16 mouse cellular contexts compared by ENCODE assay signal in the genomic region with DNA sequence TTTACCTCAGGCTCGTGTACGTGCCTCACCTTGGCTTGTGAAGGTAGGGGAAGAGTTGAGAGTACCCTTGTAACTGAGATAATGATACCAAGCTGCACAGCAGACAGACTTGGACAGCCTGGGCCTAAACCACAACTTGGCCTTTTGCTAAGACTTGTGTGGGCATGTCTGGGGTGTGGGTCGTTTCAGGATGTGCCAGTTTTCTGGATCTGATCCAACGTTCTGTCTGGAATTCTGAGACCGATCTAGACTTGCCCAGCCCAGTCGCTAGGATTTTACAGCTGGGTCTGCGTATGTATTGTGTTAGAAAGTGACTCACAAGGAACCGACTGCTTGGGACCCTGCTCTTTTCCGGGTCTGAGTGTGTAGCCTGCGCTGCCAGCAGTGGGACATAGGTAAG. TPM values are rescaled to one million over a fixed set of nuclear protein-coding genes. Genes with fewer than 3 reads are reported as not detected.
DNase-seq lines count a peak whose midpoint lies in the region; ATAC-seq and TF ChIP-seq lines count a peak whose summit lies in the region.
"Had no signal": no experiment of that assay in that cellular context is flagged by ENCODE, and none has a peak within 500 bp of the region (broad histone marks: within the 10 kb centered on the region; RNA-seq: fewer than 3 reads in every experiment).

No protein-coding gene starts in this region.

- peaks cover 5% of the 10 kb centered on the region; the same call in 1 of the 2 replicates for H3K4me1 ChIP-seq in embryonic facial prominence, embryonic 14.5 days (ENCODE audit: control insufficient read depth, insufficient read depth, low read length)
- H3K4me1 ChIP-seq in olfactory bulb, adult 2 months (ENCODE audit: control insufficient read depth, insufficient read depth, low read length) = peaks cover 27% of the 10 kb centered on the region

- ATAC-seq in embryonic facial prominence, embryonic 14.5 days (ENCODE audit: low read depth) = peak; percentile 58

- H3K27ac ChIP-seq in layer of hippocampus, adult 2 months = peak overlapping the region; percentile 3; the same call in 1 of the 2 replicates
- peak overlapping the region; percentile 30; the same call in 1 of the 2 replicates for H3K27ac ChIP-seq in embryonic facial prominence, embryonic 14.5 days (replicated peaks; ENCODE audit: low read depth, low read length)
- peak overlapping the region; percentile 34; the same call in 1 of the 2 replicates for H3K27ac ChIP-seq in olfactory bulb, adult 2 months (ENCODE audit: insufficient read depth, low read depth, low read length)
- H3K27ac ChIP-seq: hindbrain, embryonic 10.5 days; liver, embryonic 15.5 days had no signal

- no peak overlapping the region for H3K4me2 ChIP-seq in embryonic facial prominence, embryonic 14.5 days (ENCODE audit: low read depth, low read length)
- H3K4me2 ChIP-seq: liver, embryonic 15.5 days had no signal

- DNase-seq in layer of hippocampus, adult 2 months (ENCODE audit: low spot score in 2 of 2) = no peak
- no peak for DNase-seq in layer of hippocampus, adult 9-10 months (ENCODE audit: low spot score)
- DNase-seq in R1 (ENCODE audit: low read depth, low spot score) = peak; percentile 30
- peak; percentile 76 for DNase-seq in embryonic facial prominence, embryonic 14.5 days (ENCODE audit: low spot score)
- DNase-seq in testis, postnatal 10 days (ENCODE audit: low spot score) = no peak
- DNase-seq in lung, postnatal 4 days = no peak
- DNase-seq: adrenal gland, postnatal 10 days; cerebellum, postnatal 10 days; gastrocnemius, postnatal 10 days; kidney, adult 8-10 months; kidney, postnatal 36 days; right cerebral cortex, adult 18-20 months; thymus, postnatal 4 days had no signal

- no peak for TF ChIP-seq CTCF in layer of hippocampus, adult 2 months (conservative IDR thresholded peaks at IDR 0.05)
- TF ChIP-seq CTCF in olfactory bulb, adult 2 months (IDR thresholded peaks at IDR 0.05; ENCODE audit: insufficient read depth, low read depth, low read length) = no peak

- no peaks in the 10 kb centered on the region for H3K9me3 ChIP-seq in embryonic facial prominence, embryonic 14.5 days (ENCODE audit: control insufficient read depth, low read length)
- H3K9me3 ChIP-seq: hindbrain, embryonic 10.5 days; liver, embryonic 15.5 days had no signal

- WGBS in embryonic facial prominence, embryonic 14.5 days = 76% methylated on average over 10 of the region's 10 CpGs
- WGBS in olfactory bulb, adult 2 months = 50% methylated on average over 10 of the region's 10 CpGs

- no peak for TF ChIP-seq POLR2A in olfactory bulb, adult 2 months (IDR thresholded peaks at IDR 0.05; ENCODE audit: insufficient read depth, low read depth, low read length)

- no peak overlapping the region for H3K9ac ChIP-seq in embryonic facial prominence, embryonic 14.5 days (ENCODE audit: low read depth, low read length)
- H3K9ac ChIP-seq: liver, embryonic 15.5 days had no signal

- H3K36me3 ChIP-seq in embryonic facial prominence, embryonic 14.5 days (ENCODE audit: control insufficient read depth, insufficient read depth, low read length) = peaks cover 69% of the 10 kb centered on the region

- no peak overlapping the region for H3K4me3 ChIP-seq in layer of hippocampus, adult 2 months
- no peak overlapping the region for H3K4me3 ChIP-seq in embryonic facial prominence, embryonic 14.5 days (ENCODE audit: low read depth, low read length)
- no peak overlapping the region for H3K4me3 ChIP-seq in olfactory bulb, adult 2 months (ENCODE audit: insufficient read depth, low read depth, low read length)
- H3K4me3 ChIP-seq: hindbrain, embryonic 10.5 days; liver, embryonic 15.5 days had no signal

- H3K27me3 ChIP-seq in embryonic facial prominence, embryonic 14.5 days (replicated peaks; ENCODE audit: control insufficient read depth, insufficient read depth, low read length) = no peaks in the 10 kb centered on the region
- H3K27me3 ChIP-seq: liver, embryonic 15.5 days had no signal

RNA-seq across cellular contexts. Expression of a gene that starts 16.0 kb away (rescaled TPM):
- 100 to 1,000 TPM; 103 to 108 TPM for total RNA-seq in layer of hippocampus, adult 2 months (2021)
- polyA plus RNA-seq in embryonic facial prominence, embryonic 14.5 days (2014; fragmentation: Nextera tagmentation; extraction: Ambion mirVana) = 50.4 and 54.6 TPM in 2 replicates
- 89.7 and 164 TPM in 2 replicates for polyA plus RNA-seq in olfactory bulb, adult 2 months (2012; ENCODE audit: insufficient read depth, insufficient read length, low replicate concordance, missing spikeins)

Comparison
In these comparisons a context has a peak if more than half of its experiments do, and no peak if none do; other contexts are left out.
1. DNase-seq: peak in R1 (single experiment) and embryonic facial prominence, embryonic 14.5 days (single experiment); none in layer of hippocampus, adult 2 months (0 of 2), layer of hippocampus, adult 9-10 months (single experiment), testis, postnatal 10 days (single experiment) and lung, postnatal 4 days (0 of 2).
2. Peak in every context shown above with its lines, with median percentiles within 50 percentile points of each other: H3K27ac ChIP-seq.